Mouse (Mus musculus) bone marrow, adult 2 months (tissue): Measurements from ENCODE around the gene Tigit. TPM values are rescaled to one million over a fixed set of nuclear protein-coding genes. Genes with fewer than 3 reads are reported as not detected.

Experiments
- H3K27ac ChIP-seq: fragments of 200-500 bp; 2 replicates; pipeline ENCODE4 v1.5.1; 2012; ENCODE audit warnings: low read depth, mild to moderate bottlenecking, control low read depth, inconsistent platforms, low read length; ENCODE audit not compliant: control insufficient read depth, poor library complexity, insufficient read depth
- H3K4me1 ChIP-seq: fragments of 200-500 bp; 2 replicates; pipeline ENCODE4 v1.6.1; 2011; ENCODE audit warnings: low read length; ENCODE audit not compliant: control insufficient read depth, insufficient read depth
- H3K4me3 ChIP-seq: fragments of 200-500 bp; replicated peaks from 2 replicates; pipeline ENCODE3; 2011; ENCODE audit warnings: mild to moderate bottlenecking, low read depth, low read length, control low read depth; ENCODE audit not compliant: control insufficient read depth
- CTCF ChIP-seq: fragments of 200-500 bp; IDR thresholded peaks from 2 replicates; pipeline ENCODE4 v1.5.1; 2011; ENCODE audit warnings: low read length, control low read depth; ENCODE audit not compliant: control insufficient read depth, insufficient read depth
- POLR2A ChIP-seq: fragments of 200-500 bp; IDR thresholded peaks from 2 replicates; pipeline ENCODE4 v1.6.1; 2011; ENCODE audit warnings: low read depth, mild to moderate bottlenecking, control low read depth, low read length, borderline replicate concordance; ENCODE audit not compliant: control insufficient read depth
- WGBS: fragments of 180-500 bp; shearing (Covaris S2); methylation state at CpG from one replicate; pipeline ENCODE4 v1.1.7; 2018; 5-methylcytosine and 5-hydroxymethylcytosine counted together
- polyA plus RNA-seq: library from polyadenylated mRNA; stranded (reverse); fragments of >200 nt; gene quantifications from 2 replicates; pipeline ENCODE4 v1.2.4, GENCODE M21; 2011; ENCODE audit warnings: low replicate concordance; ENCODE audit not compliant: missing spikeins, insufficient read depth, insufficient read length

Gene Tigit
- polyA plus RNA-seq, 1 experiment = not detected

GRCm38 (mm10) chr16:43701765-43702504, 38.0 kb upstream of the Tigit start:
- Histone ChIP-seq H3K4me1 (peaks cover 1% of the 10 kb centered on the region; the same call in 1 of the 2 replicates), H3K27ac (no peak overlapping the region), H3K4me3 (no peak overlapping the region)
- WGBS = 74% methylated on average over 14 of the region's 14 CpGs
- no peak for TF ChIP-seq CTCF
- no peak for TF ChIP-seq POLR2A

- H3K27ac ChIP-seq = no peak overlapping the region
- 87% methylated on average over 8 of the region's 8 CpGs for WGBS
- no peak overlapping the region for H3K4me3 ChIP-seq
- H3K4me1 ChIP-seq = peaks cover 1% of the 10 kb centered on the region; the same call in 1 of the 2 replicates
- TF ChIP-seq CTCF (no peak), POLR2A (no peak)
These were observed 36.6 kb upstream of the Tigit start for GRCm38 (mm10) chr16:43700575-43700974.

- peaks cover 1% of the 10 kb centered on the region; the same call in 1 of the 2 replicates for H3K4me1 ChIP-seq
- WGBS = 20% methylated on average over 14 of the region's 14 CpGs
- TF ChIP-seq POLR2A (no peak), CTCF (no peak)
- H3K27ac ChIP-seq = no peak overlapping the region
- H3K4me3 ChIP-seq = no peak overlapping the region
These were observed 35.0 kb upstream of the Tigit start for GRCm38 (mm10) chr16:43698735-43699649.

GRCm38 (mm10) chr16:43697772-43698171, 33.8 kb upstream of the Tigit start:
- WGBS = 84% methylated on average over 7 of the region's 7 CpGs
- TF ChIP-seq CTCF (no peak), POLR2A (no peak)
- Histone ChIP-seq H3K4me3 (no peak overlapping the region), H3K27ac (no peak overlapping the region), H3K4me1 (peaks cover 1% of the 10 kb centered on the region; the same call in 1 of the 2 replicates)

- peaks cover 1% of the 10 kb centered on the region; the same call in 1 of the 2 replicates for H3K4me1 ChIP-seq
- no peak overlapping the region for H3K4me3 ChIP-seq
- H3K27ac ChIP-seq = no peak overlapping the region
- 74% methylated on average over 7 of the region's 7 CpGs for WGBS
- no peak for TF ChIP-seq POLR2A
- TF ChIP-seq CTCF = no peak
These were observed 31.9 kb upstream of the Tigit start for GRCm38 (mm10) chr16:43695852-43696251.

- no peak overlapping the region for H3K4me3 ChIP-seq
- TF ChIP-seq POLR2A (no peak), CTCF (no peak)
These were observed 30.2 kb upstream of the Tigit start for GRCm38 (mm10) chr16:43694104-43694503.

GRCm38 (mm10) chr16:43692611-43693010, 28.7 kb upstream of the Tigit start:
- Histone ChIP-seq H3K27ac (no peak overlapping the region), H3K4me3 (no peak overlapping the region), H3K4me1 (no peaks in the 10 kb centered on the region; the same call in 1 of the 2 replicates)
- 77% methylated on average over 4 of the region's 4 CpGs for WGBS
- TF ChIP-seq CTCF (no peak), POLR2A (no peak)

More at GRCm38 (mm10) chr16:43694104-43694503, 30.2 kb upstream of the Tigit start:
- WGBS = 85% methylated on average over 11 of the region's 11 CpGs
- peaks cover under 1% of the 10 kb centered on the region; the same call in 1 of the 2 replicates for H3K4me1 ChIP-seq
- H3K27ac ChIP-seq = no peak overlapping the region

GRCm38 (mm10) chr16:43691741-43692140, 27.8 kb upstream of the Tigit start:
- TF ChIP-seq CTCF (no peak), POLR2A (no peak)
- WGBS = 92% methylated on average over 5 of the region's 5 CpGs
- H3K27ac ChIP-seq = no peak overlapping the region
- no peaks in the 10 kb centered on the region; the same call in 1 of the 2 replicates for H3K4me1 ChIP-seq
- no peak overlapping the region for H3K4me3 ChIP-seq
